Mouse (Mus musculus): Measurements from ENCODE around the gene Cdkn2aip. TPM values are rescaled to one million over a fixed set of nuclear protein-coding genes. Genes with fewer than 3 reads are reported as not detected.
A peak's percentile ranks its signal among the peaks of the same experiment; 100 is the strongest.

The Cdkn2aip gene
- total and polyA plus RNA-seq, 3 experiments: 6.5 to 19.2 (median 16.9) TPM

DNA sequence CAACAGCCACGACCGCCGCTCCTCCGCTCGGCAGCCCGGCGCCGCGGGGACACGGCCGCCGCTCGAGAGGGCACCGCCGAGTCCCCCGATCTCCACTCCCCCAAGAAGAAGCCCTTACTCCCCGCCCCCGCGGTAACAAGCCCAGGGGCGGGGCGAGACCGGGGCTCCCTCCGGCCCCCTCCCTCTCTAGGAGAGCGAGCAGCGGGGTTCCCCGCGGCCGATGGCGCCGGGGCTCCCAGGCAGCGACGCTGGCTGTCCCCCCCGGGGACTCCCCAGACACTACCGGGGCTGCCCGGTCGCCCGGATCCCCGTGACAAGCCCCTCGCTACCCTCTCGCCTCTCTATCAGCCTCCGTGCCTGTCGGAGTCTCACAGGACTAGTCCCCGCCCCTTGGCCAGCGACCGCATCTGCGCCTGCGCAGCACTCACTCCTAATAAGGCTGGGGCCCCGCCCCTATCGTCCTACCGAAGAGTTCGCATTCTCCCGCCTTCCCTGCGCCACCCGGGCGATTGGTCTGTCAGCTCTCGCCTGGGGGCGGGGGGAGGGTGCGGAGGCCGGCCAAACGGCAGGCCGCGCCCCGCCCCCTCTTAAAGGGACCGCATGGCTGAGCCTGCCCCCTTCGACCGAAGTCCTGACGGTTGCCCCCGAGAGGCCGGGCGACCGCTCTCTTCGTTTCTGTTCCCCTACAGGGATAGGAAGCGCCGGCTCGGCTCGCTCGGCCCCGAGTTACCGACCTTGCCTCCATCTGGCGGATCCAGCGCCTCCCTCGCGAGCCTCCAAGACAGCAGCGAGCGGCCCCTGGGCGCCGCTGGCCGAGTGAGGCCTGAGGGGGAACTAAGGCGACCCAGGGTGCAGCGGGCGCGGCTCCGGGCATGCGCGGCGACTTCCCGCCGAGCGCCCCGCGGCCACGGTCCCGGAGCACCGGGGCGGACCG, 38.7 kb downstream of the Cdkn2aip start, which contains the start of gene Ing2:
Gene Ing2, minus strand, starts transcription at position 780 of the 934 bp plus-strand sequence.
- ATAC-seq (ENCODE audit: extremely low read depth, insufficient number of reproducible peaks, low FRiP score, poor library complexity, severe bottlenecking) (peak; percentile 77), DNase-seq (ENCODE audit: low spot score) (peak; percentile 90)
- Histone ChIP-seq H3K4me3 (ENCODE audit: low read depth, low read length) (peak within 1 kb of the TSS; percentile 99), H3K27me3 (ENCODE audit: insufficient read depth, low read length) (no peaks in the 10 kb centered on the region), H3K4me1 (ENCODE audit: insufficient read depth, low read depth, low read length) (peaks cover 13% of the 10 kb centered on the region), H3K36me3 (replicated peaks) (peaks cover 22% of the 10 kb centered on the region), H3K9me3 (replicated peaks) (no peaks in the 10 kb centered on the region)
- TF ChIP-seq GATA2 (IDR thresholded peaks at IDR 0.05; ENCODE audit: borderline replicate concordance, low read depth, low read length) (no peak), POLR2AphosphoS5 (IDR thresholded peaks at IDR 0.05; ENCODE audit: insufficient replicate concordance, low read depth, low read length) (no peak), GATA1 (IDR thresholded peaks at IDR 0.05; ENCODE audit: borderline replicate concordance, low read length) (no peak), TAL1 (conservative IDR thresholded peaks at IDR 0.05; ENCODE audit: low read depth, low read length) (no peak), CTCF (IDR thresholded peaks at IDR 0.05; ENCODE audit: low read depth, low read length) (no peak)

GRCm38 (mm10) chr8:47674140-47674776, 39.5 kb downstream of the Cdkn2aip start:
- ATAC-seq (ENCODE audit: extremely low read depth, insufficient number of reproducible peaks, low FRiP score, poor library complexity, severe bottlenecking): no peak

DNA sequence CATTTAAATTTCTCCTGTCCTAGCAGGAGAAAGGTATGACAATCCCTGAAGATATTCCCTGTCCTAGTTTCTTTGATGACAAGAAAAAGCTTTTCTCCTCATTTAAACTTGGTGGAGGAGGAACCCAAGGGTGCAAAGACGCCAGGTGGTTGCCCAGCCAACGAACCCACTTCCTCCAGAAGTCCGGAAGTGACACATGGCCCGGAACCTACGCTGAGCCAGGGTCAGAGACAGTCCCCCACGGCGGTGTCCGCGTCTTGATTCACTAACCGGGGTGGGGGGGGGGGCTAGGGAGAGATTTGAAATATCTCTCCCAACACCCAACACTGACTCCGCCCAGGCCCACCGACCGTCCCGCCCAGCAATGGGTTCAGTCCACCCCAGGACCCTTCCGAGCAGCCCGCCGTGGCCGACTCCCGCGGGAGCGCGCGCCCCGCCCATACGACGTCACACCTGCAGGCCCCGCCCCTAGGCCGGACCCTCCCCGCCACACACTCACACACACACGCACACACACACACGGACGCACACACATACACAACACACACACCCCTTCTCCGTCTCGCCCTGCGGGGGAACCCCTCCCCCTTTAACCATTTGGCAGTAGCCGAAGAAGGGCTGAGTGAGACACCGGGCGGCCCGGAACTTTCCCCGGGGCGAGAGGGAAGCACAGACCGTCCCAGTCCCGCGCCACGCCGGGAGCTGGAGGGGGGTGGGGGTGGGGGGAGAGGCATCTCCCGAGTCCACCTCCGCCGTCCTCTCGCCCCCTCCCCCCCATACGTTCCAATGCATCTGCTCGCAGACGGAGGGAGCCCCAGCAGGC, 40.2 kb downstream of the Cdkn2aip start:
- TF ChIP-seq TAL1 (conservative IDR thresholded peaks at IDR 0.05; ENCODE audit: low read depth, low read length): no peak
- no peak for TF ChIP-seq CTCF (IDR thresholded peaks at IDR 0.05; ENCODE audit: low read depth, low read length)
- no peak for TF ChIP-seq POLR2AphosphoS5 (IDR thresholded peaks at IDR 0.05; ENCODE audit: insufficient replicate concordance, low read depth, low read length)
- no peak for TF ChIP-seq GATA2 (IDR thresholded peaks at IDR 0.05; ENCODE audit: borderline replicate concordance, low read depth, low read length)
- TF ChIP-seq GATA1 (IDR thresholded peaks at IDR 0.05; ENCODE audit: borderline replicate concordance, low read length): no peak
- Histone ChIP-seq H3K4me1 (ENCODE audit: insufficient read depth, low read depth, low read length) (peaks cover 16% of the 10 kb centered on the region), H3K9me3 (replicated peaks) (no peaks in the 10 kb centered on the region), H3K4me3 (ENCODE audit: low read depth, low read length) (peak overlapping the region; percentile 99), H3K27me3 (ENCODE audit: insufficient read depth, low read length) (no peaks in the 10 kb centered on the region), H3K36me3 (replicated peaks) (peaks cover 30% of the 10 kb centered on the region)
- peak; percentile 65 for DNase-seq (ENCODE audit: low spot score)
- ATAC-seq (ENCODE audit: extremely low read depth, insufficient number of reproducible peaks, low FRiP score, poor library complexity, severe bottlenecking): peak; percentile 65

More at GRCm38 (mm10) chr8:47674140-47674776, 39.5 kb downstream of the Cdkn2aip start:
- no peak for TF ChIP-seq GATA1 (IDR thresholded peaks at IDR 0.05; ENCODE audit: borderline replicate concordance, low read length)
- TF ChIP-seq CTCF (IDR thresholded peaks at IDR 0.05; ENCODE audit: low read depth, low read length): no peak
- no peak for TF ChIP-seq TAL1 (conservative IDR thresholded peaks at IDR 0.05; ENCODE audit: low read depth, low read length)
- TF ChIP-seq GATA2 (IDR thresholded peaks at IDR 0.05; ENCODE audit: borderline replicate concordance, low read depth, low read length): no peak
- no peak for TF ChIP-seq POLR2AphosphoS5 (IDR thresholded peaks at IDR 0.05; ENCODE audit: insufficient replicate concordance, low read depth, low read length)
- H3K4me3 ChIP-seq (ENCODE audit: low read depth, low read length): peak overlapping the region; percentile 99
- H3K4me1 ChIP-seq (ENCODE audit: insufficient read depth, low read depth, low read length): peaks cover 13% of the 10 kb centered on the region
- no peak for DNase-seq (ENCODE audit: low spot score)
- no peaks in the 10 kb centered on the region for H3K27me3 ChIP-seq (ENCODE audit: insufficient read depth, low read length)
- peaks cover 28% of the 10 kb centered on the region for H3K36me3 ChIP-seq (replicated peaks)
- H3K9me3 ChIP-seq (replicated peaks): no peaks in the 10 kb centered on the region

GRCm38 (mm10) chr8:47664231-47664785, 49.4 kb downstream of the Cdkn2aip start:
- no peak for ATAC-seq (ENCODE audit: extremely low read depth, insufficient number of reproducible peaks, low FRiP score, poor library complexity, severe bottlenecking)
- no peak for TF ChIP-seq GATA2 (IDR thresholded peaks at IDR 0.05; ENCODE audit: borderline replicate concordance, low read depth, low read length)
- TF ChIP-seq TAL1 (conservative IDR thresholded peaks at IDR 0.05; ENCODE audit: low read depth, low read length): no peak

DNA sequence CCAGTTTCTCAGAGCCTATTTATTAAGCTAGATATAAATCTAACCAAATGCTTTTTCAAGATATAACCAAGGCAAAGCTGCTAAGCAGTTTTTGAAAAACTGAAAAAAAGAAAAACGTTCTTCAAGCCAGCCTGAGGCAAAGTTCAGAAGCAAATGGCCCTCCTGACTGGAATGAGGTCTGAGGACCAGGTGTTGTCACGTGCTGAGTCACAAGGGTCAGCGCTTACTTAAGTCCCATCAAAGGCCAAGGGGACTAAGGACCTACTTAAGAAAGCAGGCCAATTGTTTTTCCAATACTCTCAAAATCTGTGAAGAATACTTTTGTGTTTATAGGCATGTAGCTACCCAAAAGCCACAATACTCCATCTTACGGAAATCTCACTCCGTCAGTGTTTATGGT, 50.5 kb downstream of the Cdkn2aip start:
- Histone ChIP-seq H3K9me3 (replicated peaks) (no peaks in the 10 kb centered on the region), H3K27me3 (ENCODE audit: insufficient read depth, low read length) (no peaks in the 10 kb centered on the region), H3K4me1 (ENCODE audit: insufficient read depth, low read depth, low read length) (no peaks in the 10 kb centered on the region), H3K4me3 (ENCODE audit: low read depth, low read length) (no peak overlapping the region), H3K36me3 (replicated peaks) (peaks cover 58% of the 10 kb centered on the region)
- no peak for DNase-seq (ENCODE audit: low spot score)
- no peak for ATAC-seq (ENCODE audit: extremely low read depth, insufficient number of reproducible peaks, low FRiP score, poor library complexity, severe bottlenecking)
- TF ChIP-seq TAL1 (conservative IDR thresholded peaks at IDR 0.05; ENCODE audit: low read depth, low read length): no peak
- TF ChIP-seq POLR2AphosphoS5 (IDR thresholded peaks at IDR 0.05; ENCODE audit: insufficient replicate concordance, low read depth, low read length): no peak
- no peak for TF ChIP-seq CTCF (IDR thresholded peaks at IDR 0.05; ENCODE audit: low read depth, low read length)
- no peak for TF ChIP-seq GATA2 (IDR thresholded peaks at IDR 0.05; ENCODE audit: borderline replicate concordance, low read depth, low read length)
- no peak for TF ChIP-seq GATA1 (IDR thresholded peaks at IDR 0.05; ENCODE audit: borderline replicate concordance, low read length)

More at GRCm38 (mm10) chr8:47664231-47664785, 49.4 kb downstream of the Cdkn2aip start:
- Histone ChIP-seq H3K27me3 (ENCODE audit: insufficient read depth, low read length) (no peaks in the 10 kb centered on the region), H3K36me3 (replicated peaks) (peaks cover 63% of the 10 kb centered on the region), H3K4me3 (ENCODE audit: low read depth, low read length) (no peak overlapping the region), H3K9me3 (replicated peaks) (no peaks in the 10 kb centered on the region), H3K4me1 (ENCODE audit: insufficient read depth, low read depth, low read length) (peaks cover 3% of the 10 kb centered on the region; the same call in 1 of the 2 replicates)
- DNase-seq (ENCODE audit: low spot score): no peak

Data from G1E (cell line).